In the genomic region with DNA sequence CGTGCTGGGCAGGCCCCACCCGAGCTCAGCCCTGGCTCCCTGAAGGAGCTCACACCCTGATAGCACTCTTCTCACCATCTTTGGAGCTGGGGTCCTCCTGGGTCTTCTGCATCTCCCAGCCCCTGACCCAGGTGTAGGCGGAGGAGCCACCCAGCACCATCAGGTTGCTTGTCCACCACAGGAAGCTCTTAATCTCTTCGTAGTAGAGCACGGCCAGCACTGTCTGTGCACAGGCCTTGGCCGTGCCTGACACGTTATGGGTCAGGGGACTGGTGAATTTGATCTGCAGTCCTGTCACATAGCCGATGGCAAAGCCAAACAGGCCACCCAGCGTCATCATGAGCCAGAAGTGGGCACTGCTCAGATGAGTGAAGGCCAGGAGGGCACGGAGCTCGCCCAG, we compare ENCODE assay signal across 21 mouse cellular contexts. TPM values are rescaled to one million over a fixed set of nuclear protein-coding genes. Genes with fewer than 3 reads are reported as not detected.
A peak's percentile ranks its signal among the peaks of the same experiment; 100 is the strongest.
DNase-seq lines count a peak whose midpoint lies in the region; ATAC-seq and TF ChIP-seq lines count a peak whose summit lies in the region.
"Had no signal": no experiment of that assay in that cellular context is flagged by ENCODE, and none has a peak within 500 bp of the region (broad histone marks: within the 10 kb centered on the region; RNA-seq: fewer than 3 reads in every experiment).

No protein-coding gene starts in this region.

- DNase-seq in heart, adult 11 months = peak; percentile 74
- no peak for DNase-seq in heart, embryonic 10.5 days (ENCODE audit: low spot score)
- peak; percentile 61 for DNase-seq in midbrain, embryonic 11.5 days (ENCODE audit: low spot score, missing footprints)
- no peak for DNase-seq in G1E (ENCODE audit: low spot score)
- no peak for DNase-seq in hindbrain, embryonic 14.5 days (ENCODE audit: low spot score)
- DNase-seq: adrenal gland, adult 2 months; adrenal gland, adult 8-10 months; adrenal gland, postnatal 10 days; adrenal gland, postnatal 14 days; adrenal gland, postnatal 25 days; adrenal gland, postnatal 36 days; B cell, adult 2 months; cerebellum, adult 11 months; cerebellum, adult 11-12 months; cerebellum, adult 18-20 months; cerebellum, adult 2 months had no signal

- H3K9me3 ChIP-seq in heart, embryonic 10.5 days = no peaks in the 10 kb centered on the region
- H3K9me3 ChIP-seq in midbrain, embryonic 11.5 days (ENCODE audit: control insufficient read depth, low read length) = no peaks in the 10 kb centered on the region
- H3K9me3 ChIP-seq in midbrain, embryonic 16.5 days (replicated peaks; ENCODE audit: control insufficient read depth, low read length, poor library complexity, severe bottlenecking) = no peaks in the 10 kb centered on the region
- no peaks in the 10 kb centered on the region for H3K9me3 ChIP-seq in G1E (replicated peaks)
- no peaks in the 10 kb centered on the region for H3K9me3 ChIP-seq in hindbrain, embryonic 14.5 days (ENCODE audit: control insufficient read depth, low read length)

- H3K36me3 ChIP-seq in heart, embryonic 10.5 days = peaks cover 24% of the 10 kb centered on the region
- H3K36me3 ChIP-seq in midbrain, embryonic 11.5 days (ENCODE audit: control insufficient read depth, insufficient read depth, low read length) = 0 out of 2 replicates have a peak, but pooled peaks cover 2% of the 10 kb centered on the region
- peaks cover 13% of the 10 kb centered on the region for H3K36me3 ChIP-seq in midbrain, embryonic 16.5 days (ENCODE audit: control insufficient read depth, insufficient read depth, low read length)
- H3K36me3 ChIP-seq in G1E (replicated peaks) = peaks cover 70% of the 10 kb centered on the region
- peaks cover 23% of the 10 kb centered on the region for H3K36me3 ChIP-seq in hindbrain, embryonic 14.5 days (replicated peaks; ENCODE audit: control insufficient read depth, insufficient read depth)

- peaks cover 35% of the 10 kb centered on the region for H3K4me1 ChIP-seq in heart, embryonic 10.5 days
- H3K4me1 ChIP-seq in midbrain, embryonic 11.5 days (ENCODE audit: control insufficient read depth, insufficient read depth, low read length) = peaks cover 6% of the 10 kb centered on the region
- peaks cover 34% of the 10 kb centered on the region for H3K4me1 ChIP-seq in midbrain, embryonic 16.5 days (ENCODE audit: control insufficient read depth, insufficient read depth, low read length)
- H3K4me1 ChIP-seq in G1E (ENCODE audit: insufficient read depth, low read depth, low read length) = peaks cover 99% of the 10 kb centered on the region
- H3K4me1 ChIP-seq in hindbrain, embryonic 14.5 days (replicated peaks; ENCODE audit: control insufficient read depth, insufficient read depth, low read length) = peaks cover 39% of the 10 kb centered on the region

- 86% methylated on average over 11 of the region's 11 CpGs for WGBS in heart, embryonic 10.5 days
- 91% methylated on average over 11 of the region's 11 CpGs for WGBS in midbrain, embryonic 11.5 days
- 91% methylated on average over 11 of the region's 11 CpGs for WGBS in midbrain, embryonic 16.5 days
- 93% methylated on average over 11 of the region's 11 CpGs for WGBS in hindbrain, embryonic 14.5 days

- ATAC-seq in midbrain, embryonic 11.5 days (ENCODE audit: low FRiP score) = no peak
- ATAC-seq in midbrain, embryonic 16.5 days = no peak
- no peak for ATAC-seq in G1E (ENCODE audit: extremely low read depth, insufficient number of reproducible peaks, low FRiP score, poor library complexity, severe bottlenecking)
- ATAC-seq in hindbrain, embryonic 14.5 days (ENCODE audit: low FRiP score) = no peak
- ATAC-seq: activated CD4-positive, CD25-positive, alpha-beta regulatory T cell, adult 4 months; CD4-positive, CD25-positive, alpha-beta regulatory T cell, adult 4 months; Patski had no signal

- no peak overlapping the region for H3K9ac ChIP-seq in midbrain, embryonic 11.5 days (ENCODE audit: low read length)
- H3K9ac ChIP-seq in midbrain, embryonic 16.5 days (ENCODE audit: low read depth, low read length) = no peak overlapping the region
- no peak overlapping the region for H3K9ac ChIP-seq in hindbrain, embryonic 14.5 days

- no peak overlapping the region for H3K27ac ChIP-seq in heart, embryonic 10.5 days
- no peak overlapping the region for H3K27ac ChIP-seq in midbrain, embryonic 11.5 days (ENCODE audit: low read depth, low read length)
- no peak overlapping the region for H3K27ac ChIP-seq in midbrain, embryonic 16.5 days (ENCODE audit: low read length)
- H3K27ac ChIP-seq in hindbrain, embryonic 14.5 days = no peak overlapping the region

- H3K27me3 ChIP-seq in heart, embryonic 10.5 days (ENCODE audit: insufficient read depth, poor library complexity, severe bottlenecking) = no peaks in the 10 kb centered on the region
- H3K27me3 ChIP-seq in midbrain, embryonic 11.5 days (ENCODE audit: control insufficient read depth, insufficient read depth, low read length) = no peaks in the 10 kb centered on the region
- no peaks in the 10 kb centered on the region for H3K27me3 ChIP-seq in midbrain, embryonic 16.5 days (ENCODE audit: control insufficient read depth, insufficient read depth, low read depth, low read length)
- peaks cover 13% of the 10 kb centered on the region for H3K27me3 ChIP-seq in G1E (ENCODE audit: insufficient read depth, low read length)
- no peaks in the 10 kb centered on the region for H3K27me3 ChIP-seq in hindbrain, embryonic 14.5 days (ENCODE audit: control insufficient read depth, insufficient read depth, low read length)
- H3K27me3 ChIP-seq: CH12.LX, Patski had no signal

- no peak overlapping the region for H3K4me2 ChIP-seq in midbrain, embryonic 11.5 days
- H3K4me2 ChIP-seq in midbrain, embryonic 16.5 days (ENCODE audit: low read length) = no peak overlapping the region
- no peak overlapping the region for H3K4me2 ChIP-seq in hindbrain, embryonic 14.5 days (replicated peaks)

- no peak for TF ChIP-seq CTCF in G1E (IDR thresholded peaks at IDR 0.05; ENCODE audit: low read depth, low read length)

- no peak overlapping the region for H3K4me3 ChIP-seq in heart, embryonic 10.5 days
- H3K4me3 ChIP-seq in midbrain, embryonic 11.5 days (ENCODE audit: low read depth, low read length) = no peak overlapping the region
- no peak overlapping the region for H3K4me3 ChIP-seq in midbrain, embryonic 16.5 days (ENCODE audit: low read depth, low read length)
- peak overlapping the region; percentile 45; the same call in 1 of the 2 replicates for H3K4me3 ChIP-seq in G1E (ENCODE audit: low read depth, low read length)
- no peak overlapping the region for H3K4me3 ChIP-seq in hindbrain, embryonic 14.5 days (replicated peaks; ENCODE audit: low read length)

RNA-seq across cellular contexts. Expression of gene Slc35c1, which starts 6.2 kb away (rescaled TPM):
- 14.1 and 14.9 TPM in 2 replicates for polyA plus RNA-seq in heart, embryonic 10.5 days (2016; fragmentation: Nextera tagmentation; extraction: Ambion mirVana)
- polyA plus RNA-seq in midbrain, embryonic 11.5 days (2014; fragmentation: Nextera tagmentation; extraction: Ambion mirVana) = 9.2 and 9.5 TPM in 2 replicates
- 16.1 and 17.9 TPM in 2 replicates for polyA plus RNA-seq in midbrain, embryonic 16.5 days (2015; fragmentation: Nextera tagmentation; extraction: Ambion mirVana)
- total RNA-seq in G1E (2014; fragmentation: Nextera tagmentation) (40.5 and 43.2 TPM in 2 replicates), G1E (2017) (8.9 and 11.4 TPM in 2 replicates)
- polyA plus RNA-seq in G1E (2012) = 25.1 and 31.2 TPM in 2 replicates
- 15.4 and 17.1 TPM in 2 replicates for polyA plus RNA-seq in hindbrain, embryonic 14.5 days (2014; fragmentation: Nextera tagmentation; extraction: Ambion mirVana)

RNA-seq across cellular contexts. Expression of gene Cry2, which starts 20.3 kb away (rescaled TPM):
- 21.0 and 23.3 TPM in 2 replicates for polyA plus RNA-seq in heart, embryonic 10.5 days (2016; fragmentation: Nextera tagmentation; extraction: Ambion mirVana)
- 20.5 and 21.9 TPM in 2 replicates for polyA plus RNA-seq in midbrain, embryonic 11.5 days (2014; fragmentation: Nextera tagmentation; extraction: Ambion mirVana)
- 51.6 and 53.4 TPM in 2 replicates for polyA plus RNA-seq in midbrain, embryonic 16.5 days (2015; fragmentation: Nextera tagmentation; extraction: Ambion mirVana)
- total RNA-seq in G1E (2014; fragmentation: Nextera tagmentation) (28.7 and 30.6 TPM in 2 replicates), G1E (2017) (8.2 and 13.3 TPM in 2 replicates)
- polyA plus RNA-seq in G1E (2012) = 15.8 and 18.0 TPM in 2 replicates
- 34.6 and 35.5 TPM in 2 replicates for polyA plus RNA-seq in hindbrain, embryonic 14.5 days (2014; fragmentation: Nextera tagmentation; extraction: Ambion mirVana)

RNA-seq across cellular contexts. Expression of gene Mapk8ip1, which starts 53.1 kb away (rescaled TPM):
- polyA plus RNA-seq in heart, embryonic 10.5 days (2016; fragmentation: Nextera tagmentation; extraction: Ambion mirVana) = 7.5 and 18.2 TPM in 2 replicates
- polyA plus RNA-seq in midbrain, embryonic 11.5 days (2014; fragmentation: Nextera tagmentation; extraction: Ambion mirVana) = 34.5 and 37.1 TPM in 2 replicates
- polyA plus RNA-seq in midbrain, embryonic 16.5 days (2015; fragmentation: Nextera tagmentation; extraction: Ambion mirVana) = 126 and 129 TPM in 2 replicates
- total RNA-seq in G1E (2014; fragmentation: Nextera tagmentation) (not detected in 2 replicates), G1E (2017) (0.17 and 0.22 TPM in 2 replicates)
- 0.05 and 0.12 TPM in 2 replicates for polyA plus RNA-seq in G1E (2012)
- polyA plus RNA-seq in hindbrain, embryonic 14.5 days (2014; fragmentation: Nextera tagmentation; extraction: Ambion mirVana) = 68.8 and 74.5 TPM in 2 replicates

Comparison
In these comparisons a context has a peak if more than half of its experiments do, and no peak if none do; other contexts are left out.
1. DNase-seq: peak in heart, adult 11 months (single experiment) and midbrain, embryonic 11.5 days (single experiment); none in heart, embryonic 10.5 days (single experiment), G1E (single experiment) and hindbrain, embryonic 14.5 days (single experiment).